Mouse (Mus musculus) cerebellum, postnatal 10 days (tissue): Measurements from ENCODE around the gene Catsper4.

Experiments
- DNase-seq, 2 experiments: peaks; one replicate each; pipeline ENCODE4 v3.0.0; 2021; ENCODE audit warnings: mixed read lengths in 2 of 2

Catsper4 gene

GRCm38 (mm10) chr4:134227194-134227593 is at the start of gene Catsper4:
TSS of gene Catsper4 (minus strand) at chr4:134227383.
- peak in 1 of 2 experiments; percentile 16 for DNase-seq

- DNase-seq = no peak
These were observed 46.5 kb upstream of the Catsper4 start for GRCm38 (mm10) chr4:134273417-134274345.

- no peak for DNase-seq
These were observed 45.7 kb upstream of the Catsper4 start for GRCm38 (mm10) chr4:134272731-134273416.

GRCm38 (mm10) chr4:134271979-134272378 is 44.8 kb upstream of the Catsper4 start:
- no peak for DNase-seq

GRCm38 (mm10) chr4:134269622-134270021 is 42.4 kb upstream of the Catsper4 start:
- DNase-seq = peak in 1 of 2 experiments; percentile 26

- no peak for DNase-seq
These were observed 41.0 kb upstream of the Catsper4 start for GRCm38 (mm10) chr4:134268102-134268655.

- DNase-seq = no peak
These were observed 38.8 kb upstream of the Catsper4 start for GRCm38 (mm10) chr4:134265860-134266585.

GRCm38 (mm10) chr4:134263191-134263590 is 36.0 kb upstream of the Catsper4 start:
- DNase-seq = peak; percentile 80 to 83

GRCm38 (mm10) chr4:134258354-134258753 is 31.2 kb upstream of the Catsper4 start:
- DNase-seq = no peak

- DNase-seq = no peak
These were observed 30.2 kb upstream of the Catsper4 start for GRCm38 (mm10) chr4:134257198-134258009.

GRCm38 (mm10) chr4:134256407-134257197 is 29.4 kb upstream of the Catsper4 start:
- peak in 1 of 2 experiments; percentile 20 for DNase-seq

- peak in 1 of 2 experiments; percentile 11 for DNase-seq
These were observed 28.7 kb upstream of the Catsper4 start for GRCm38 (mm10) chr4:134255854-134256253.

GRCm38 (mm10) chr4:134254835-134255234 is 27.7 kb upstream of the Catsper4 start:
- DNase-seq = no peak

- DNase-seq = peak in 1 of 2 experiments; percentile 10
These were observed 26.6 kb upstream of the Catsper4 start, which contains the start of gene Grrp1 for GRCm38 (mm10) chr4:134253722-134254324. TSS of gene Grrp1 (minus strand) at chr4:134254106.

- no peak for DNase-seq
These were observed 25.9 kb upstream of the Catsper4 start for GRCm38 (mm10) chr4:134252911-134253721.

GRCm38 (mm10) chr4:134252131-134252910 is 25.1 kb upstream of the Catsper4 start:
- peak; percentile 38 to 41 for DNase-seq

- DNase-seq = peak; percentile 64 to 67
These were observed 24.3 kb upstream of the Catsper4 start for GRCm38 (mm10) chr4:134251241-134252130.

- DNase-seq = peak in 1 of 2 experiments; percentile 24
These were observed 23.7 kb upstream of the Catsper4 start for GRCm38 (mm10) chr4:134250930-134251240.
